Mouse (Mus musculus): ENCODE measurements around the gene Hhipl2.

- TF ChIP-seq CTCF (IDR thresholded peaks at IDR 0.05; ENCODE audit: low read depth), result no peak
- TF ChIP-seq EP300 (IDR thresholded peaks at IDR 0.05; ENCODE audit: low read depth), result no peak
Measured at GRCm38 (mm10) chr1:183419741-183420140, 1.7 kb downstream of the Hhipl2 start.
